Mouse (Mus musculus) kidney, postnatal 4 days (tissue): ENCODE measurements around the gene Scfd2.

Experiments
- DNase-seq, 2 experiments: peaks; one replicate each; pipeline ENCODE4 v3.0.0; 2021; ENCODE audit warnings: mixed read lengths in 2 of 2

Gene Scfd2

DNA sequence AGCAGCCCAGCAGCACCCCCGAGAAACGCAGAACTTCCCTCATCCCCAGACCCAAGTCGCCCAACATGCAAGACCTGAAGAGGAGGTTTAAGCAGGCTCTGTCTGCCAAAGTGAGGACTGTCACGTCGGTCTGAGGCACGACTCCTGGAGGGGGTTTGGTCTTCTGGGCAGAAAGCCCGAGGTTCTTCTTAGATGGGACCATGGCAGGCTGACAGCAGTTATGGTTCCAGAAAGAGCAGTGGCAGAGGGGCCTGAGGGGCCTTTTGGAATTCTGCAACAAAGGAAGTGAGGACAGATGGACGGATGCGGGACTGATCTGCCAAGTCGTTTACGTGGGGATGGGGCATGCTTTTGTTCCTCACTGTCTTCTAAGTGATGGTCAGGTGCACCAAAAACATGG is 333.1 kb downstream of the Scfd2 start:
- peak in 1 of 2 experiments; percentile 22 for DNase-seq

DNA sequence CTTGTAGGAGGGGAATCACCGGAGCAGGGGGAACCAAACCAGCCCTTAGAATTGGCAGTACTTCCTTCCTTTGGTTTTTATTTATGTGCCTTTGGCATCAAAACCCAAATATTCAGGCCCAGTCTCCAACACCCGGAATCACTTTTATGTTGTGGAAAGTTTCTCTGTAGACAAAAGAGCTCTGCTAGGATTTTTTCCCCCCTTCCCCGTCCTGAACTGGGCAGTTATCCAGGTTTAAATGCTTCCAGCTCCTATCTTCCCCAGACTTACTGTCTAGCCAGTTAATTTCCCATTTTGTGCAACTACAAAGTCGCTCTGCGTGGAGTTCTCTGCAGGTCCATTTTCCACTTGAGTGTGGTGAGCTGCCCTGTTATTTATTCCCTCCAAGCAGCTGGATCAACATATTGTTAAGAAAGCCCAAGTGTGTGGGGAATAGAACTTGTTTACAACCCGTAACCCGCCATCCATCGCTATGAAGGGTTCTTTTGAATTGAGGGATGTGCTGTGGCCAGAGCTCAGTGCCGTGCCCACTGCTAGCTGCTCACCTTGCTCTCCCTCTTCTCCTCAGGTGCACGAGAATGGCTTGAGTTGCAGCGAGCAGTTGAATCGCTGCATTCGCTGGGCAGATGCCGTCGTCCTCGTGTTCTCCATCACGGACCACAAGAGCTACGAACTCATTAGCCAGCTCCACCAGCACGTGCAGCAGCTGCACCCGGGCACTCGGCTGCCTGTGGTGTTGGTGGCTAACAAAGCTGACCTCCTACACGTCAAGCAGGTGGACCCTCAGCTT is 333.8 kb downstream of the Scfd2 start:
- peak in 1 of 2 experiments; percentile 31 for DNase-seq

DNA sequence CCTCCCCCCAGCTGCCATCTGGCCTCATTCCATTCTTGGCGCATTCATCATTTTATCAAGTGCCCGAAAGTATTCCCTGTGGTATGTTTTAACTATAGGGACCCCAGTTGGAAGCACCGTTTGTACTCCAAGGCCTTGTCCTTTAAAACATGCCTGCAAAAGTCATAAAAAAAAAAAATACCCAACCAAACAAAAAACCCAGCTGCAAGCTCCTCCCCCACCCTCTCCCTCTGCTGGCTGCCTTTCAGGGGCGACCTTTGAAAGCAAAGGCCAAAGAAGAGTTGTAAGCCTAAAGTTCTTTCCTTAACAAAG is 335.3 kb downstream of the Scfd2 start:
- DNase-seq: peak; percentile 60 to 77

DNA sequence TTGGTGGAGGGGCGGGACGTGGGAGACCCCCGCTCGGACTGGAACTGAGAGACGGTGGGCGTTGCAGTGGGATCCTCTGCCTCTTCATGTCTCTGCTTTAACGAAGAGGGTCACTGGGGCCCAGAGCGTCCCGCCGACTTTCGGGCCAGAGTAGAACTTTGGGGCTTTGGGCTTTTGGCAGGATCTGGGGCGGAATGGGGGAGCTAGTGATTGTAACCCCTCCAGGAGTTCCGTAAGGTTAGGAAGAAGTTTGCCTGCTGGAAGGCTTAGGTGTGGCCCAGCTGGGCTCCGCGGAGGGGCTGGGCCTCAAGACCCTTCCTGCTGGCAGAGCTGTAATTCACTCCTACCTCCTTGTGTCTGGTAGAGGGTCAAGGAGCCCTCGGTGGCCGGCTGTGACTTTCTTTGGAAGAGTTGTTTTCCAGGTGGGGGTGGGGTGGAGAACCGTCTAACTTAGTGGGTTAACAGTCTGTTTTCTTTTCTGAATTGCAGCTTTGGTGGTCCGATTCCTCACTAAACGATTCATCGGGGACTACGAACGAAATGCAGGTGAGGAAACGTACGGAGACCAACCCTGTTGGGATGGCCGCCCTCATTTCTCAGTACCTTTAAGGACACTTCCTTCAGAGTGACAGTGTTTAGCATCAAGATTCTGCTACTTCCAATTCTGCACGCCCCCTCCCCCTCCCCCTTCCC is 335.8 kb downstream of the Scfd2 start:
- no peak for DNase-seq

DNA sequence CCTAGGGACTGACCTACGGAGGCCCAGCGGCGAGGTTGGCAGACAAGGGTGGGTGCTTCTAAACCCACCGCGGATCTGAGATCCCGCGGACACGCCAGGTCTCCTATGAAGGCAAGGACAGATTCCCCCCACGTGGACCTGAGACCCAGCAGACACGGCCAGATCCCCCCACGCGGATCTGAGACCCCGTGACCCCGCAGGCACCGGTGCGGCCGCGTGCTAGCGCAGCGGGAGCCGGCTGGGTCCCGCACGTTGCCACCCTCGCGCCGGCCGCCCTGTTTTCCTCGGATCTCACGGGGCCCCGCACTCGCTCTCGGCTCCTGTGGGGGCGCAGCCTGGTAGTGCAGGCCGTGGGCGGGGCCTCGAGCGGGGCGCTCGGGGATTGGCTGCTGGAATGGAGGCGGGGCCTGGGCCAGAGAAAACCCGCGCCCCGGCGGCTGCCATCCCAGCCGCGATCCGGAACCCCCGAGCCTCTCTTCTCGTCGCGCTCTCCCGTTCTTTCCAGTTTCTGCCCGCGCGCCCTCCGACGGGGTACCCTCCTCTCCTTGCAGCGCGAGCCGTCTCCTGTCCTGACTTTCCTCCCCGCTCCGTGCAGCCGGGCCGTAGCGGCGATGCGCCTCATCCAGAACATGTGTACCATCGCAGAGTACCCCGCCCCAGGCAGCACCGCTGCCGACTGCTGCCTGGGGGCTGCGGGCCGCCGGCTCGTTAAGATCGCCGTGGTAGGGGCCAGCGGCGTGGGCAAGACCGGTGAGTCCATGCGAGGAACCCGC is 336.5 kb downstream of the Scfd2 start, which contains the start of gene Rasl11b:
TSS of gene Rasl11b (plus strand) at position 446 of the 773 bp plus-strand sequence.
- peak; percentile 97 to 98 for DNase-seq

DNA sequence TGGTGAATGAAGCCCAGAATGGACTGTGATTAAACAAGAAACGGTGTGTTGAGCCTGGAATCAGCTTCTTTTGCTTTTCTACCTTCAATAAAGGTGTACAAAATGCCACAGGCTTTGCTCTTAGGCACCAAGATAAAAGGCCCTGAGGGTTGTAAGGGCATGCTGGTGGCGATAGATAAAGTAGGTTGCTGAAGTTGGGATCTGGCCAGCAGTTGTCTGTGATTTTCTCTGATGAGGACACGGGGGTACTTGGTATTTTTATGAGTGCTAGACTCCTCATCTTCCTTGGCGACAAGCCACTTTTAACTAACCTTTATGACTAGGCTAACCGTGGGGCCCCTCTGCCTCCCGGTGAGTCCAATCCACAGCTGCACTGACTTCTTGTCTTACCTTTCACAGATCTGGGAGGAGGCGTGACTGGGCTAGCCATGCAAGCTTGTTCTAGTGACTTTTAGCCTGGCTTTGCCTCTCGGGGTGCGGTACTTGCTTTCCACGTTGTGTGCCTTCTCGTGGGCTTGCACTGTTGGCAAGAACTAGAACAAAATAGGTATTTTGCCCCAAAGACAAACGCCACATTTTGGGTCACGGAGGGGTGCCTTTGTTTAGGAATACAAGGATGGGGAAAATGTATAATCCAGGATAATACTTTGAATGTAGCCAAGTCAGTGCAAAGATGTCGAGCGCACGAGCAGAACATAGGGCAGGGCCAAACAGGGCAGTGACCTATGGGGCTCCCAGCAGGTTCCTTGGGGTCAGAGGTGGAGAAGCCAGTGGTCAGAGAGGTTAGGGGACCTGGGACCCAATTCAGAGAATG is 337.3 kb downstream of the Scfd2 start:
- DNase-seq: no peak

DNA sequence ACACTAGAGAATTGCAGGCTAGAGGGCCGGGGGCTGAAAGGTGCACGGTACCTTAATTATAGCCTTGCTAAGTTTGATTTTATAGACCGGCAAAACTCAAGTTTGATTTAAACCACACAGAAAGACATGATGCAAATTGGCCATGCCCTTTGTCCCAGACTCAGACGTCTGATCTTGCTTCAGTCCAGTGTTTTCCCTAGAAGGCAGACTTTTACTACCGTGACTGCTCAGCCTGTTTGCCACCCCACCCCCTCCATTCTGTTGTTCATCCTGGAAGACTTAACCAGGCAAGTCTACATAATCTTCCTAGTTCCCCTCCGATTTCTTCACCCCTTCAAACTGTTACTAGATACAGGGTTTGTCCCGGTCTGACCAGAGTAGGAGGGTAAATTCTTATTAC is 337.9 kb downstream of the Scfd2 start:
- DNase-seq: peak in 1 of 2 experiments; percentile 24

DNA sequence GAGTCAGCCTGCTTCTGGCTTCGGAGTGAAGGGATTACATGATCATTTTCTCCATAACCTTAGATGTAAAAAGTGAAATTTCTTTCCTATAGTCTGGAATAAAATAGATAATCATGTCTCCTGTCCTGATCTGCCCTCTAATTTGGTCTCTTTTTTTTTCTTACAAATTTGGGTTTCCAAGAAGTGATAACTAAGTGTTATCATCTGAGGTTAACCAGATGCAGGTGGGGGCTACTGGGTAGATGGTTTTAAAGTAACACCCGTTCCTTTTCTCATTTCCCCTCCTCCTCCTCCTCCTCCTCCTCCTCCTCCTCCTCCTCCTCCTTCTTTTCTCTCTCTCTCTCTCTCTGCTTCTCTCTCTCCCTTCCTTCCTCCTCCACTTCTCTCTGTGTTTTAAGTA is 338.6 kb downstream of the Scfd2 start:
- DNase-seq: no peak

DNA sequence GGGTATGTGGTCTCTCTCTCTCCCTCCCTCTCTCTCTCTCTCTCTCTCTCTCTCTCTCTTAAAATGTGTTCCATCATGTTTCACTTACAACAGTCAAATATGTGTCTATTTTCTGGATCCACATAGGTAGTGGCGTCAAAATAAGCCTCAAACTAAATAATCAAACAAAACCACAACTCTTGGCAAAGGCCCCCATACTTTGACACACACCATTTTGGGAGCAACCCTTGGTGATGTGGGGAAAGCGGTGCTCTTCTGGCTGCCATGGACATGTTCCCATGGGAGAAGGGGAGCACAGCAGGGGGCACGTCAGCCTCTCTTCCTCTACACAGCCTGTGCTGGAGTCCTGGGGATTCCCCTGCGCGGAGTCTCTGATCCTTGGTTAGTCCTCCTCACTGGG is 340.6 kb downstream of the Scfd2 start:
- no peak for DNase-seq

DNA sequence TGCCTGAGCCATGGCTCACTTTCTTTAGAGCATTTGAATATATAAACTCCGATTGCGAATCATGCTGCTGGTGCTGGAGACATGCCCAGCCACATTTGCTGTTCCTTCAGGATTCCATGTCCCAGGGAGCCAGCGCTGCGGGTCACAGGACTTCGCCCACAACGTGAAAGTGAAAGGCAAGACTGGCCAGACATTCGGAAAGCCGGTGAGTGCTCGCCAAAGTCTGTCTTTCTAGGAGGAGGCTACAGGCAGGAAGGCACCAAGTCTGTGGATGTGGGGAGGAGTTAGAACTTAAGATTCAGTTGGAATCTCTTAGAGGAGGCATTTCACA is 341.4 kb downstream of the Scfd2 start:
- peak in 1 of 2 experiments; percentile 27 for DNase-seq

DNA sequence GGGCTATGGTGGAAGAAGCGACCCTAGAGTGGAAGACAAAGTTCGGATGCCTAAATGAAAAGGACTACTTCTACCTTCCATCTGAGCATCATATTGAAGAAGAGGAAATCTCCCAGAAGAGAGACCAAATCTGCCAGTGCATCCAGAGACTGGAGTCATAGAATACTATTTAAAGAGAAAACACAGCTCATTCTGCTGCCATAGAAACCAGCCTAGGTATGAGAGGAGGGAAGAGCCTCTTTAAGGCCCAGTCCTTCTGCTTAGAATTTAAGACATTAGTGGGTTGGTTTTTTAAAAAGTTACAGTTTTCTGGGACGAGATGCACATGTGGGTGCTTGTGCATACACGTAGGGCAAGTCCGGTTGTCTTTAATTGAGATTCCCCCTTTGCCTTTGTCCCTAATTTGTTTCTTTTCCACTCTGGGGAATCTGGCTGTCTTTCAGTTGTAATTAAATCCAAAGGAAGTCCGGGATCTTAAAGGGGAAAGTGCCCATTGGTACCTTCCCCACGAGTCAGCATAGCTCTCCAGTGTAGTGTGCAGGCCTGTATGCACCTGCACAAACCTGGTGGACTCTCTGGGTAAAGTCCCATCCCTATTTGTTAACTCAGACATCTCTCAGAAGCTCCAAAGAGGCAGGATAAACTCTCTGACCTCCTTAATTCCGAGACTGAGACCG is 341.9 kb downstream of the Scfd2 start:
- DNase-seq: no peak

DNA sequence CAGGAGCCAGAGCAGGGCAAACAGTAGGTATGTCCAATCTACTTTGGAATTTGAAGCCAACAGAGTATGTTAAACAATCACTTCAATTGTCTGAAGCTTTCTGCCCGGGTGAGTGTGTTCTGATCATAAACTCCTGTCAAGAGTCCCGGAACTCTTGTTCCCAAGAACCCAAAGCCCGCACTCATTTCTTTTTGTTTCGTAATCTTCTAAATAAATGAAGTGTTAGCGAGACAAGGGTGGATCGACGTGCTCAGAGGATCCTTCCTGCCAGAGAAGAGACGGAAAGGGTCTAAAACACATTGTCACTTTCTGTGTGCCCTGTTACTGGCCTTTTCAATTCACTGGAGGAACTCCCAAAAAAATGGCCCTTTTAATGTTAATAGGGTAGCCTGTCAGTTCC is 342.7 kb downstream of the Scfd2 start:
- DNase-seq: no peak

DNA sequence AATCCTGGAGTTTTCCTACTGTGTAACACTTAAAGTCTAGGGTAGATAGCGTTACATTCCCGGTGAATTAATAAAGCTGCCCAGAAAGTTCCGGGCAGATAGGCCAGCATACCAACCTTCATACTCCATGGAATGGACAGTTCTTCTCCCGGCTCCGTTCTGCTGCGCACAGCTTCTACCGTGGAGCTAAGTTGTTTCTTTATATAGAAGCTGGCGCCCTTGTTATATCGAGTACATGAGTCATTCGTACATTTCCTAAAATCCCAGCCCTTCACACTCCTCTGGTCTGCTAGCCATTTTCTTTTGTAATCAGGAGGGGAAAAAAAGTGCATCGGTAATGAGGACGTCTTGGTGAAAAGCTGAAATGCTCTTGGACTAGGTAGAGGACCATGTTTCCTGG is 343.5 kb downstream of the Scfd2 start:
- no peak for DNase-seq

DNA sequence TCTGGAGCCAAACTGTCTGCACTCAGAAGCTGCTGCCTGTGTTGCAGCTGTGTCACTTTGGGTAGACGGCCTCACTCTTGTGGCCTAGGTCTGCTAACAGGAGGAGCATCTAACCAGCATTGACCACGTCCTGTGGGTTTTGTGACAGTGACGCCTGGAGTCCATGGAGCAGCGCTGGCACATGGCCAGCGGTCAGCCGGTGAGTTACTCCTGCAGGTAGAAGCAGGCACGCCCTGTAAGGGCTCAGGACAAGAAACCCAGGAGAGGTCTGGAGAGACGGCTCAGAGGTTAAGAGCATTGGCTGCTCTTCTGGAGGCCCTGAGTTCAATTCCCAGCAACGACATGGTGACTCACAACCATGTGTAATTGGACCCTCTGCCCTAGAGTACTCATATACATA is 347.0 kb downstream of the Scfd2 start:
- DNase-seq: no peak

DNA sequence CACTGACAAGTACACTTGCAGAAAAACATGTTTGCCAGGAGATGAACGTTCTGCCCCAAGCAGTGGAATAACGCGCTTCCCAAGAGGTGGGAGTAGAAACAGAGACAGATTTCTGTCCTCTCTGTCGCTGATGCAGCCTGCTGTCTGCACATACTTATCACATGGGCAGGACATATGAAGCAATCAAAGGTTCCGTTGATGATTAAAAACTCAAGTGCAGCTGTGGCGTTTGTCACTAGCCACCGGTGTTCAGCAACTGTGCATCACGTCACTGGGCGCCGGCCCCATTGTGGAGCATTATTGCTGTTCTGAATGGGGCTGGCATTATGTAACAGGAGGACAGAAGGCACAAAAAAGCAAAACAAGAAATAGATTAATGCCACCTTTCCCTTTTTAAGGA is 348.4 kb downstream of the Scfd2 start:
- no peak for DNase-seq

DNA sequence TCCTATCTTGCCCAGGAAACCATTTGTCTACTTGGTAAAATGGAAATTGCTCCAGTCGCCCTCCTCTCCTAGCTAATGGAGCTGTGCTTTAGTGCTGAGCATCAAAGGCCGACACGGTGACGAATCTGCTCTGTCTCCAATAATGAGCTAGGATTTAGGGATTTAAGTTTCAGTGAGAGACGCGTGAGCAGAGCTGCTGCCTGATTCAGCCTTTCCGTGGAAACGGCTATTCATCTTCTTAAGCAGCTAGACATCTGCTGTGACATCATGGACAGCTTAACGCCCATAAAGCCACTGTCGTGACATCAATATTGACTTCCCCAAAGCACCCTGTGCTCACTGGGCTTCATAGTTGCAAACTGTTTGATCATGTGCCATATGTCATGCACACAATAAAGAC is 351.3 kb downstream of the Scfd2 start:
- no peak for DNase-seq

DNA sequence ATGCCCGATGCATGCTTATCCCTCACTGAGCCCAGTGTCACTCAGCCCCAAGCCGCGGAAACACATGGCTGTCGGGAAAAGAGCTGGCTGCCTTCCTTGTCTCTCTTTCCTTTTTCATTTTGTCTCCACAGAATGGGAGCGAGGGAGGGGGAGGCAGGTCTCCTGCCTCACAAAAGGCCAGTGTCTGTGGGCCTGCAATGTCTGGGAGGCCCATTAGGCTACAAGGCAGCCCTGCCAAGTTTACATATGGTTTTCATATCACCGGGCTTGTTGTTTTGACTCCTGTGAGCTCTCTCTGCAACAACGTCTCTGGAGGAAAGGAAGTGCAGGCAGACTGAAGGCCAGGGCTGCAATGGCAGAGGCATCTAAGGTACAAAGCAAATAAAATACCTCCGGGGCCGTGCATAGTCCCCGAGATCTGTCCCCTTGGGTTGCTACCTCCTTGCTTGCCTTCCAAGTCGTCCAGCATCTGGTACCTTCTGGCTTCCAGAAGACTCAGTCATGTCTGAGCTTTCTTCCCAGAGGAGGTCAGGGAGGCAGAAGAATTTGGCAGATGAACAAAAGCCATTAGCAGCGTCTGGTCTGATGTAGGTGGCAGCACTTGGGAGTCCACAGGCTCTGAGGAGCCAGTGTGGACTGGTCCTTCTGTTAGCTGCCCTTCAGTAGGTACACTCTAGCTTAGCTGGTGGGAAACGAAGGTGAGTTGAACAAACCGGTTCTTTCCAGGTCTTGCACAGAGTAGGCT is 355.9 kb downstream of the Scfd2 start:
- peak in 1 of 2 experiments; percentile 43 for DNase-seq

DNA sequence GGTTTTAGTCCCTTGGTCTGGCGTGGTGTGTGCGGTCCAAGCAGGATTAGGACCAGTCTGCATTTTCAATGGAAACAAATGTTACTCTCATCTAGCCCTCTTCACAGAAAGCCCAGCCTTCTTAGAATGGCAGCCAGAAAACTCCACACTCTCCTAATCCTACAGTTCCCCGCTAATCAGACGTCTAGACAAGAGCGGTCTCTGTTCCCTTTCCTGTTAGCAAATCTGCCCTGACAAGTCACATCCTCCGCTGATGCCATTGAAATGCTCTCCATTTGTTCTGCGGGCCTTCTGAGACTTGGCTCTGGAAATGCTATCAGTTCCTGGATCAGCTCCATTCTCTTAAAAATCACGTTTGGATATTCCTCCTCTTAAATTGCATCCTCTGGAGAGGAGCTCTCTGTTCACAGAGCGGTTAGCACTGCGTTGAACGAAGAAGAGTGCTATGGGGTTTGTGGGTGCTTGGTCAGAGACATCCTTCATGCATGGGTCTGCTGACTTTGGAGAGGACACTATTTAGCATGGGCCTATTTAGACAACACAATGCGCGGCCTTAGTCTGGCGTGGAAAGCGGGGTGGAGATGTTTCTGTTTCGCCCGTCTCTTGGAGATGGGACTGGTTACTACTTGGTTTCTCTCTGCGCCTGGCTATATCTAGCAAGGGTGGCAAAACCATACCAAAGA is 358.3 kb downstream of the Scfd2 start:
- DNase-seq: peak; percentile 29 to 48

DNA sequence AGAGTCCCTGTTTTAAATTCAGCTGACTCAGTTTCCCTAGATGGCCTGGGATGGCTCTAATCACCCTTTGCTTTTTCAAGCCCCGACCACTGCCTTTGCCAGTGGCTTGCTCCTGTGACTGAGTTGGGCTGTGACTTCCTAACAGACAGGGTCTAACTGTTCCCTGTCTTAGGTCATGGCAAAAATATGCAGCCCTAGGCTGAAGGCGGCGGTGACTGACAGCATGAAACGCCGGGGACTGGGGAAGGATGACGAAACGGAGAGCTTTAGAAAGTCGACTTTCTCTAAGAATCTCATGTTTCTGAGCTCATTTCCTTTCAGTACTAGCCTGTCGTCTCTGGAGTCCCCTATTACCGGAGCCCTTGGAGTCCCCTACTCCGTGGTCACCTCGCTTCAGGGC is 359.4 kb downstream of the Scfd2 start:
- peak; percentile 53 to 70 for DNase-seq

DNA sequence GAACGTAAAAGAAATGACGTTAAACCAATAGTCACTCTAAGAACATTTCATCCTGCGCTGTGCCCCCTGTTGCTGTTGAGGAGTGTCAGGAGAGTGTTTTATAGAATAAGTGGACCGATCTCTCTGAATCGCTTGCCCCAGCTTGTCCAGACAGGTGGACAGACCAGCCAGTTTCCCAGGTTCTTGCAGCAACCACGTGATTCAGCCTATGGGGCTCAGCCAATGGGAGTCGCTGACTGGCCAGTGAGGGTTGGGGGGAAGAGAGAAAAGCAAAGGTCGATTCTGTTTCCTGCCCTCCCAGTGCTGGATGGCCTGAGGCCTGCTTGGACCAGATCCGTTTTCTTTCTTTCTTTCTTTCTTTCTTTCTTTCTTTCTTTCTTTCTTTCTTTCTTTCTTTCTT is 359.8 kb downstream of the Scfd2 start:
- DNase-seq: peak in 1 of 2 experiments; percentile 51

DNA sequence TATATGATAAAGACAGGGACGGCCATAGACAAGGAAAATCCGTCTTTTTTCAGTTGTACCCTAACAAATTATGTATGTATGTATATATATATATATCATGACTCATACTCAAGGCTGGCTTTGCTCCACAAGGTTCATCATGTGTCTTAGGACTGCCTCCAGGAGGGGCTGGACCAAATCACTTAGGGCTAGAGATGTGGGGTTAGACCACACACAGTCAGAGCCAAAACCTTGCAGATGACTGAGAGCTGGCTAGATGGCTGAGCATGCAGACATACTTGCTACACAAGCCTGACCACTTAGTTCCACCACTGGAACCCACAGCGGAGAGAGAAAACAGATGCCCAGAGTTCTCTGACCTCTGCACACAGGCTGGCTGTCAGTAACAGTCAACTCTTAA is 363.5 kb downstream of the Scfd2 start:
- DNase-seq: no peak
